Mouse (Mus musculus) embryonic facial prominence, embryonic 14.5 days (tissue): ENCODE data around the gene Rest. TPM values are rescaled to one million over a fixed set of nuclear protein-coding genes. Genes with fewer than 3 reads are reported as not detected.

Experiments
- microRNA-seq: library from miRNA; unstranded; fragments of <30 nt; microRNA quantifications from one replicate; pipeline ENCODE4, GENCODE M21; 2016; ENCODE audit warnings: borderline number of aligned reads
- polyA plus RNA-seq: library from polyadenylated mRNA; unstranded; fragments of >200 nt; fragmentation: Nextera tagmentation; extraction: Ambion mirVana; gene quantifications from 2 replicates; pipeline ENCODE4 v1.2.1, GENCODE M21; 2014

The Rest gene
- polyA plus RNA-seq, 1 experiment from 2014 or later, result 35.8 TPM

Small RNA genes within 50 kb of the gene (microRNA-seq; reads per million reads assigned to microRNA genes)
- not detected for gene Mir5098

Other genes starting within 250 kb of the Rest start
- 0.12 and 0.43 TPM in 2 replicates for gene Thegl, start 249.5 kb upstream of the Rest start, polyA plus RNA-seq
- gene Hopx, start 150.4 kb upstream of the Rest start, polyA plus RNA-seq, result 1.6 and 2.8 TPM in 2 replicates
- 3.9 and 4.7 TPM in 2 replicates for gene Spink2, start 54.0 kb upstream of the Rest start, polyA plus RNA-seq
- gene Noa1, start 44.6 kb downstream of the Rest start, polyA plus RNA-seq, result 25.6 and 25.7 TPM in 2 replicates
- 53.9 and 62.1 TPM in 2 replicates for gene Polr2b, start 44.7 kb downstream of the Rest start, polyA plus RNA-seq
- 85.8 and 119 TPM in 2 replicates for gene Igfbp7, start 142.6 kb downstream of the Rest start, polyA plus RNA-seq